Mouse (Mus musculus) liver, embryonic 14.5 days (tissue): ENCODE data around the gene Hsd17b13.

Experiments used
- CTCF ChIP-seq: IDR thresholded peaks from 2 replicates; pipeline ENCODE4 v1.5.1; 2016; ENCODE audit warnings: antibody characterized with exemption, low read depth, control low read depth
- EP300 ChIP-seq: IDR thresholded peaks from 2 replicates; pipeline ENCODE4 v1.6.1; 2016; ENCODE audit warnings: antibody characterized with exemption, low read depth

- no peak for TF ChIP-seq CTCF
- TF ChIP-seq EP300 = no peak
Measured at GRCm38 (mm10) chr5:104002549-104003255, 25.5 kb upstream of the Hsd17b13 start.
